Mouse (Mus musculus): ENCODE results near the gene Dclk1.

GRCm38 (mm10) chr3:55492021-55492420 lies 249.9 kb downstream of the Dclk1 start:
- TF ChIP-seq POLR2A (IDR thresholded peaks at IDR 0.05; ENCODE audit: control insufficient read depth, low read depth, low read length) (no peak), CTCF (IDR thresholded peaks at IDR 0.05; ENCODE audit: control insufficient read depth, insufficient read depth, insufficient replicate concordance, low read depth, low read length) (no peak)
